Mouse (Mus musculus) urinary bladder, postnatal 10 days (tissue): ENCODE measurements around the gene Mical2.

ENCODE experiments used
- DNase-seq: peaks from one replicate; pipeline ENCODE4 v3.0.0; 2022; ENCODE audit warnings: low spot score

The Mical2 gene

DNA sequence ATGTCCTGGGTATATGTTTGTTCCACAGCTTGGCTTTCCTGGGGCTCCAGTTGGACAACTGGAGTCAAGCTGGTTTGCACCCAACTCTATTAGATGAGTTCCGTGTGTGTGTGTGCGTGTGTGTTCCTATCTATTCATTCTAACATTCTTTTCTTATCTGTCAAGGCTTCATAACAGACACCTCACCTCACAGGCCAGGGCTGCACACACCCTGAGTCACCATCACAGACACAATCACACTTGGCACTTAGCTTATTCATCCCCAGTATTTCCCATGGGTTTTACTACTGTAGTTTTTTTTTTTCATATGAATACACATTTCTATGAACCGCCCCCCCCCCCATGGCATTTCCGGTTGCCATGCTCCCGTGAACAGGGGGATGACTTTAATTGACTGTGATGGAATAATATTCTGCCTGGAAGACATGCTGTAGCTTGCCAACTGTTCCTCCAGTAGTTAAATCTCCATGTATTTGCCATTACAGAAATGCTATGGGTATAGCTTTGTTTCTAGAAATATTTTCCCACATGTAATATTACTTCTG lies 230.0 kb downstream of the Mical2 start:
- no peak for DNase-seq

DNA sequence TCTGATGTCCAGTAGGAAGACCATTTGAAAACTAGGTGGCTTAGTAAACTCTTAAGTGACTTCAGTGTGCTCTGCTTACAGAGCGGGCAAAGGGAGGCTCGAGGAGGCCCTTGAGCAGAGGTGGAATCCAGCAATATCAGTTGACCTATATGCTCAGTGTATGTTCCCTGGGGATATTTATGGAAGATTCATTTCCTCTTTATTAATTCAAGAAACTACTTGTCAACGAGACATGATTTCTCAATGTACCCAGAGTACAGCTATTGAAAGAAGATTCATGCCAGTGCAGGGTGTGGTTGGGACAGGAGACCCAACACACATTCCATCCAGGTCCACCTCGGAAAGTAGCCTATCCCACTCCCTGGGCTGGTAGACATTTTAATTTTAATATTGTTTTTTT lies 231.7 kb downstream of the Mical2 start:
- no peak for DNase-seq

DNA sequence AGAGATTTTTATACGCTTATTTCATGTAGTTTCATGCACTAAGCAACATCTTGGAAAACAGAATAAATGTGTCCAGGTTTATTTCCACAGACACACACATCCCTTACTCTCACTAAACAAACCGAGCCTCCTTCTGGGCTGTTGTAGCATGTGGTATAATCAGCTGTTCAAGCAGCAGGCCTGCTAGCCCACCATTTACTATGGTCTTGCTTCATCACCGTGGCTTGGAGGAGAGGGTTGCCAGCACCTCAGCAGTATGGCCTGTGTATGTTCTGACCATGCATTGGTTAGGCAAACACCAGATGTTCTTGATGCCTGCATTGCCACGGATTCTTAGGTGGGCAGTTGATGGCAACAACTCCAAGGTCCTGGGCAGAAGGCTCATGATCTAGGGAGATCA lies 232.3 kb downstream of the Mical2 start:
- DNase-seq, result no peak

DNA sequence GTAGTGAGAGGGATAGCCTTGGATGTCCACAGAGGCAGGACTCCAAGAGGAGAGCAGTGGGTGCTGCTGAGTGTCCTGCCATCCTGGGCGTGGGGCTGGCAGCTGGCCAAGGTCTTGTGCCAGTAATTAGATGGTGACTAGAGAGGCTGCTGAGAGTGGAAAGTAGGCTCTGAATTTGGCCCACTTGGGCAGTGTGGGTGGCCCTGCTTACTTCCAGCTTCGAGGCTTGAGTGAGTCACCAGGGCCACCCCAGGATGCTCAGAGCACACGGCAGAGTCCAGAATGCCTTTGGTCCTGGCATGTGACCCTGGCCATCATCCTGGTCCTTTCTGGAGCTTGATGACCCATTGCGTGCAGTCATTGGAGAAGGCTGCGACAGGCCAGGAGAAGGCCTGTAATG lies 232.8 kb downstream of the Mical2 start:
- DNase-seq, result no peak
